Mouse (Mus musculus): ENCODE measurements at regions not wholly inside any gene's neighbourhood (a gene's known extent, or its start where the extent isn't known, plus 50 kb on each side); places are given as distances from the start of the nearest gene placed in this dataset.

DNA sequence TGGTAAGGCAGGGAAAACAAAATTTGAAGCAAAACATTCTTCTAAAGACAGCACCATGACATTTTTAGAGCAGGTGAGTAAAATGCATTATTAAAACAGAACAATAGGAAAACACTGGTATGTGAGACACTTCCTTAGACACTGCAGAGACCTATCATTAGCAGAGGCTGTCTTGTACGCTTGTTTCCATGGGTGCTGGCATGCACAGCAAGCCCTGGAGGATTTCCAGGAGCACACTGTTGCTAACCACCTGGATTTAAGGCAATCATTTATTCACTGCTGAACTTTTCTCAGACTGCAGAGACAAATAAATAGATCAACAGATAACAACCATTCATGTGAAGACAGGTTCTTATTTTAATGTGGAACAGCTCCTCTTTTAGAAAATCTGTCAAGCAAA, 127.7 kb downstream of the Pros1 start:
- intact Hi-C loops (cut with DNase I; ENCODE audit: low total_unique reads): no loop called here
- DNase-seq: no peak

DNA sequence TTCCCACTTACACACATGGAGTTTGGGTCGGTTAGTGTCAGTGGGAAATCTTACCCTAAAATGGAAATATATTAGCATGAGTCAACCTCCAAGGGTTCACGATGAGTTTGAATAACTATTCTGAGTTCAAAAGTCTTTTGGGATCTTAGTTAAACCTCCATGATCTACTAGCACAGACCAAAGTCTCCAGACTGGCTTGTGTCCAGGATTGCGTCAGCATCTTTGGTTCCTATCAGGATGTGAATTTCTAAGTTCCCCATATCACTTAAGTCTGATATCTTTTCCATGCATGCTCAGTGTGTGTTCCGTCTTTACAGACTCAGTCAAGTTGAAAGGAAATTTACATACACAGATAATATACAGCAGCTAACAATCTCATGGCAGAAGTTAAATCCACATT, 128.5 kb downstream of the Pros1 start:
- no peak for DNase-seq
- intact Hi-C loops (cut with DNase I; ENCODE audit: low total_unique reads): no loop called here

DNA sequence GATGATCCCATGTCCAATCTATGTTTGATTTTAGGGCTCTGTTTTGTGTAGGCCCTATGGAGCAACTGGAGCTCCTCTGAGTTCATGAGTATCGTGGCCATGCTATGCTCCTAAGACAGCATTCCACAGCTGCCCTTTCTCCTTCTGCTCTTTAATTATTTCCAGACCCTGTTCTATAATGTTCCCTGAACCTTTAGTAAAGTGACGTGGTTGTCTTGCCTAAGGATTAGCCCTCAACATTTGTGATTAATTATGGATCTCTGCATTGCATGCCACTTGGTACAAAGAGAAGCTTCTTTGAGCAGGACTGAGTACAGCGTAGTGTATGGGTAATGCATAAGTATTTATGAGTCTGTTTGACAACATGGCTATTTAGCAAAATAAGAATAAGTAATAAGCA, 141.4 kb downstream of the Pros1 start:
- intact Hi-C loops (cut with DNase I; ENCODE audit: low total_unique reads): no loop called here
- no peak for DNase-seq

DNA sequence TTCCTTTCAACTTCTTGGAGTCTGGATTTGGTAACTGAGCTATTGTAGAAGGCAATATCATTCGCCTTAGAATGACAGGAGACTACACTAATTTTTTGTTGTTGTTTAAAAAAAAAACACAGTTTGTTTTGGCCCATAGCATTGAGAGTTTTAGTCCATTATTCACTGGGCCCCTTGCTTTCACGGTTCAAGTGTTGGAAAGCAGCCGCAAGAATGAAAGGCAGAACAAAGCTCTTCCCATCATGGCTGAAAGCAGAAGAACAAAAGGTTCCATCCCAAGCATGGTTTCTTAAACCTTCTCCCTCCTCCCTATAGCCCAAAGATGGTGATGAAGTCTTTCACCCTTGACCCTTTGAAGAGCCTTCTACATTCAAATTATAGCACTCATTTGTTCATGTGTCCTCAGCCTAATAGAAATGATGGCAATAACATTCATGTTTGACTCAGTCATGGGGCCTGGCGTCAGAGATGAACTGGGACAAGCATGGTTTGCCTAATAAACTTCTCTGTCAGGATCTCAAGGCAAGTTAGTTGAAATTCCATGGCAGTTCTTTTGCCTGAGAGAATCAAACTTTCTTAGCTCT, 157.1 kb downstream of the Pros1 start:
- DNase-seq: no peak
- intact Hi-C loops (cut with DNase I; ENCODE audit: low total_unique reads): no loop called here

DNA sequence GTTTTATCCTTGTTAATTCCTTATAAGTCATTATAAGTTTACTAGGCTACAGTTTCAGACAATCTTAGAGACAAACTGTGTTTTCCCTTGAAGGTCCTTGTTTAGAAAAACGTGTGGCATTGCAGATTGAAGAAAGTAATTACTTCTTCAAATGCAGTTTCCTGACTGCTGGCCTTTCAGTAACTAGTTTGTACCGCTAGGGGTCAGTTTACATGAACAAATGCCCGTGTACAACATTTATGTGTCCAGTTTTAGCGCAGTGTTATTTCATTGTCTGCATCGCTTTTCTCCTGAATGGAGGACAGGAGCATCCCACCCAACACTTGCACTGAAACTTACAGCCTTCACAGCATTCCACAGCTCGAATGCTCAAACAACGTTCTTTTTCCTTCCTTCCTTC, 160.3 kb downstream of the Pros1 start:
- intact Hi-C loops (cut with DNase I; ENCODE audit: low total_unique reads): no loop called here

DNA sequence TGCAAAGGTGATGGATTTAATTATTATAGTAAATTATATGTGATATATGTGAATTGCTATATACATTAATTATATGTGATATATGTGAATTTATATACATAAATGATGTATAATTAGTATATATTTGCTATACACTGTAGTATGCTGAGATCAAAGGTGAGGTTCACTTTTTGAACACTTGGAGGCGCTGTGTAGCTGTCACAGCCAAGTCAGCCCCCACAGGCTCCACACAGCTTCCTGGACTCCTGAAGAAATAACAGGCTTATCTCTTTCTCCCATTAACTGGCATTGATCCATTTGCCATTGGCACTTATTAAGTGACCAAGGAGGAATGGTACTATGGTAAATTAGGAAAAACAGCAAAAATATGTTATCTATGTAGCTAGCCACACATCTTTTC, 162.0 kb downstream of the Pros1 start:
- DNase-seq: no peak
- intact Hi-C loops (cut with DNase I; ENCODE audit: low total_unique reads): no loop called here

More for the DNA sequence above, 160.3 kb downstream of the Pros1 start:
- no peak for DNase-seq

DNA sequence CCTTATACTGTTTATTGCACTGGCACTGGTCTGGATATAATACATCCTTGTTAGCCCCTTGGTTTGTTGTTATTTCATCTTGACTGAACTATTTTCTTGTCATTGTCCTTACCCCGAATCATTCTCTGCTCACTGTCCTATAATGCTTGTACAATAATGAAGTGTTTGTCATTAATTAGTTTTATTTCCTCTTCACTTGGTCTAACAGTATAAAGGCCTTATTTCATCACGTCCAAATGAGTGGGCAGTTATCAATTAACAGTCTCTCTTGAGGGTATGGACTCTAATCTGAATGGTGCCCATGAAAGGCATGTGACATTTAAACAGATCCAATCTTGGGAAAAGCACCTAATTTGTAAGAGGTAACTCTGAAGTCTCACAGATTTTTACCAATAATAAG, 162.6 kb downstream of the Pros1 start:
- no peak for DNase-seq
- intact Hi-C loops (cut with DNase I; ENCODE audit: low total_unique reads): no loop called here

DNA sequence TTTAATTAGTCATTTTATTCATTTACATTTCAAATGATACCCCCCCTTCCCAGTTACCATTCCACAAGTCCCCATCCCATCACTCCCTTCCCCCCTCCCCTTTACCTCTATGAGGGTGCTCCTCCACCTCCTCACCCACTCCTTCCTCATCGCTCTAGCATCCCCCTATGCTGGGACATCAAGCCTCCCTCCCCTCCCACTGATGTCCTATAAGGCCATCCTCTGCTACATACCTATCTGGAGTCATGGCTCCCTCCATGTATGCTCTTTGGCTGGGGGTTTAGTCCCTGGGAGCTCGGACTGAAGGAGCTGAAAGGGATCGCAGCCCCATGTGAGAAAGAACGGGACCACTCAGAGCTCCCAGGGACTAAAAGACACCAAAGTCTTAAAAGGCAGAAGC, 176.3 kb downstream of the Pros1 start:
- intact Hi-C loops (cut with DNase I; ENCODE audit: low total_unique reads): no loop called here
- DNase-seq: no peak

DNA sequence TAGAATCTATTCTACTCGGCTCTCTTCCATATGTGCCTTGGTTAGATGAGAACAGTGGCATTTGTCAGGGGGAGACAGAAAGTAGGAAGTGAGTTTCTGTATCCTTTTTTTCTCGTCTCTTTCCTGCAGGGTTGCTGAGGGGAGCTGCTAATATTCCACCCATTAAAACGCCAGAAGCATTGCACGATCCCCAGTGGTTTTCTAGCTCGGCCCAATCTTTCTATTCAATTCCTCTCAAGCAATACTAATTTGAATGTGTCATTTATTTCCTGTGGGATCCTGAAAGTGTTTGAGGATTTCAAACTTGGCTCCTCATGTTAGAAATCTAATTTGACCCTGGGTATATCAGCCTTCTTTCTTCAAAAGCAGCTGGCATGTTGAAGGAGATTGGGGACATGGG, 176.9 kb downstream of the Pros1 start:
- intact Hi-C loops (cut with DNase I; ENCODE audit: low total_unique reads): no loop called here
- DNase-seq: no peak

DNA sequence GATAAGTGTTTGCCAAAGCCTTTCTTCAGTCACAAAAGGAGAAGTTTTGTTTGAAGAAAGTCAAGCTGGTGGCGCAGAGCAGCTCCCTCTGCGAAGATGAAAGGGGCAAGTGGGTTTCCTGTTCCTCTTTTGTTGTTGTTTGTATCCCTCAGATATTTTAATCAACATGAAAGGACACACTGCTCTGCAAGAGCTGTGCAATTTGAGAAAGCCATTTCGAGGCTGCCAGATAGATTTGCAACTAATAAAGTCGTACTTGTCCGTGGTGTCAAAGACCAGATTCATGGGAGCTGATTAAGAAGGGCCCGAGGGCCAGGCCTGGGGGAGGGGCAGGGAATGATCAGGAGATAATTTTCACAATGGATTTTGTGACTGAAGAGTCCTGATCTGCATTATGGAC, 177.7 kb downstream of the Pros1 start:
- intact Hi-C loops (cut with DNase I; ENCODE audit: low total_unique reads): no loop called here
- DNase-seq: no peak

DNA sequence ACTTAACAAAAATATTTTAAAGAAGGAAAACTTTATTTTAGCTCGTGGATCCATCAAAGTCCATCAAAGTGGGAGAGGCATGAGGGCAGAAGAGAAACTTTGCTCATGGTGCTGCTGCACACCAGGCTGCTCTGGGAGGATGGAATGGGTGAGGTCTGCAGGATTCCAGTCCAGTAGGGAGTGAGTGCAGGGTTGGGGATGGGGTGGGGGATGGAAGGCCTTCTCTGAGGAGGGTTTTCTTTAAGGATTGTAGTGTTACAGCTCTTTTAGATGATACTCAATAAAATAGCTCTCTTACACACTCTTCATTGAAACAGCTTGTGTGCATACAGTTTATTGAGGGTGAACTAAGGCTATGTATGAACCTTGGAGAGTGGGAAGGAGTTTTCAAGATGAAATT, 195.0 kb downstream of the Pros1 start:
- intact Hi-C loops (cut with DNase I; ENCODE audit: low total_unique reads): no loop called here
- DNase-seq: no peak

DNA sequence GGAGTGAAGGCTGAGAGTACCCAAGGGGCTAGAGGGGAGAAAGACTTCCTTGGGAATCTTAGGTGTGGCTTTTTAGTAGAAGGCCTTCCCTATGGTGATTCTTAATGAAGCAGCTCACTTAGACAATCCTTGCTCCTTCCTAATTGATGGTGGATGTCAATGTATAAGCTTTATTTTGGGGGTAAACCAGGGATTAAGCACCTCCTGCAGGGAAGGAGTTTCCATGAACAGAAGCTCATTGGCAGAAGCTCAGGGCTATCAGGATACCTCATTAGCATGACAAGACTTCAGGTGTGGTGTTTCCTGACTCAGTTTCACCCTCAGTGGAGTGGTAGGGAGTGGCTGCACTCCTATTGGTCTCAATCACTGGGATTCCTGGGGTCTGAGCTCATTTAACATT, 208.8 kb downstream of the Pros1 start:
- intact Hi-C loops (cut with DNase I; ENCODE audit: low total_unique reads): no loop called here
- DNase-seq: no peak

DNA sequence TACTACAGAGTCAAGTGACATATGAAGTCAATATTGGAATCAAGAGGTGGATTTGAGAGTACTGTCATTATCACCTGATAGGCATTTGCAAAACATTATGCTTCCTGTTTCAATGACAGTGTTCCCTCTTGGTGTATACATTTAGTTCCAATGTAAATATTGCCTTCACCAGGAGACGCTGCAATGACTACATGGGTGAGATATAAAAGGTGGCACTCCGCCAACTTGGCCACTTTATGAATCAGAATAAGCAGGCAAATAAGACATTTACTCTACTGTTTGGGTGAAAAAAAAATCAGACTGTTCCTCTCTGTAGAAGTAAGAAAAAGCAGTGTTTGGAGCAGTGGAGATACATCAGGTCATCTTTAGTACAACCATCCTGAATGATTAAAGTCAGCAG, 215.9 kb downstream of the Pros1 start:
- DNase-seq: no peak
- intact Hi-C loops (cut with DNase I; ENCODE audit: low total_unique reads): no loop called here

DNA sequence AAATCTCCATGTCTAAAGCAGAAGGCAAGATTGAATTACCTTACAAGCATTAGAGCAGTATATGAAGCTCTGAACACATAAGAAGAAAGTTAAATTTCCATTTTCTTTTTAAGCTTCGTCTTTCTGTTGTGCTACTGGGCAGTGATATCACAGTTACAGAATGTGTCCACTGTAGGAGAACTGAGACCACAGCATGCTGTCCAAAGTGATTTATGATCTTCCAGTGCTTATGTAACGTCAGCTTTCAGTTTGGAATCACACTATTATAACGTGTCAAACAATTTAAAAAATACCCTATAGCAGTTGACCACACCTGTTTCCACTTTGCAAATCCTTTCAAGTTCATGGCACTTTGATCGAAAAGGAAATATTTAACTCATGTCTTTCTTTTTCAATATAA, 221.7 kb downstream of the Pros1 start:
- intact Hi-C loops (cut with DNase I; ENCODE audit: low total_unique reads): no loop called here

DNA sequence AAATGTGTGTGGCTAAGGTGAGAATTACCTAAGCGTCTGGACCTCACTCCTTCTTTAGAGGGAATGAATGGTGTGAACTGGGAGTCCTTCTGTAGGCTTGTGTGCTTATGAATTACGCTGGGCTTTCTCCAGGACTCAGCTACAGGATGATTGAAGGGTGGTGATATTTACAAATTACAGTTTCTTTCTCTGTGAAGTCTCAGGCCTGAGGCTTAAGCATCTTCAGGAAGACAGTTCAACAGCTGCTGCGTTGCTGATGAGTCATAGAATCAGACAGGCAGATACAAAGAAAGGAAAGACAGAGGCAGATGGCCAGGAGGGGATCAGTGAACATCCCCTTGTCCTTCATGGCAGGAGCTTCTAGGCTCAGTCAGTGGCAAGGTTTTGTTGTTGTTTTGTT, 227.3 kb downstream of the Pros1 start:
- no peak for DNase-seq
- intact Hi-C loops (cut with DNase I; ENCODE audit: low total_unique reads): no loop called here

More for the DNA sequence above, 221.7 kb downstream of the Pros1 start:
- no peak for DNase-seq

DNA sequence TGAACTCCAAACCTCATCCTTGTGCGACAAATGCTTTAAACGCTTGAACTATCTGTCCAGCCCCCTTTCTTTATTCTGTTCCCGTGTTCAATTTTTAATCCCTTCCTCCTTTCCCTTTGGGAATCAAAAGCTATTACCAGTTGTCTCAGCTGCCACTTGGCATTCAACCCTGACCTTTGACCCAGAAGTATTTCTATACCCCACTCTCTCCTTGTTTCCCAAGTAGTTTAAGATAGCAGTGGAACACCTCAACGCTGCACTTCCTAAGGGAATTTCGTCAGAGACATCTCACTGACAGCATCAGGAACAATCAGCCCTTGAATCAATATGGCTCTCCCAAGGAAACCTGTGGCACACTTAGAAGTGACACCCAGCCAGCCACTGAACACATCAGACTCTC, 229.1 kb downstream of the Pros1 start:
- no peak for DNase-seq

DNA sequence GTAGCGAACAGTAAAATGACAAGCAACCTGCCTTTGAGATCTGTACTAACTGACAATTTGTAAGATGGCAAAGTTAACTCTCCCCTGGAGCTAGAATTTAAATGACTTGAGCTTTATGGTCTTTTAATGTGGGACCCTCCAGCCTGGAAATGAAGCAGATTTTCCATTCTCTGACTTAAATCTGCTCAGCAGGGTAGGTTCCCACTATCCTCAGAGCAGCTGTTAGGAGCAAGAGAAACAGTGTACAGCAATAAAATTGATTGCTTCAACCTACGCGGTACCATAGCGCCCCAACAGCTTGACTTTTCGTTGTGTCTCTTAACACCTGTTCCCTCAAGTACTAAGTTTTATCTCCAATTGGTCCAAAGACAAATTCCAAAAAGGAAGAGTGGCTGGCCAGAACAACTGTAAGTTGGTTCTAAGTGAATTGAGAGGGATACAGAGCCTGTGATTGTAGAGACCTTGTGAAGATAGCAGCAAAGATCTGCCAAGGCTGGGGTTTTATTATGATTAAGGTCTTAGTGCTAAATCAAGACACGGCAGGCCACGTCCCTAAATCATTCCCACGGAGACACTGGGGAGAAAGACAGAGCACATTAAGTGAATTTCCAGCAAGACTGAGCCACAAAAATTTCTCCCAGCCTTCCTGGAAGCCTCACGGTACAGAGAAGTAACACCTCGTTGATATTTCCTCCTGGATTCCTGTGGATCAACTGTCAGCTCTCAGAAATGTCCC, 230.1 kb downstream of the Pros1 start:
- no peak for DNase-seq
- intact Hi-C loops (cut with DNase I; ENCODE audit: low total_unique reads): no loop called here

More for the DNA sequence above, 229.1 kb downstream of the Pros1 start:
- intact Hi-C loops (cut with DNase I; ENCODE audit: low total_unique reads): no loop called here

DNA sequence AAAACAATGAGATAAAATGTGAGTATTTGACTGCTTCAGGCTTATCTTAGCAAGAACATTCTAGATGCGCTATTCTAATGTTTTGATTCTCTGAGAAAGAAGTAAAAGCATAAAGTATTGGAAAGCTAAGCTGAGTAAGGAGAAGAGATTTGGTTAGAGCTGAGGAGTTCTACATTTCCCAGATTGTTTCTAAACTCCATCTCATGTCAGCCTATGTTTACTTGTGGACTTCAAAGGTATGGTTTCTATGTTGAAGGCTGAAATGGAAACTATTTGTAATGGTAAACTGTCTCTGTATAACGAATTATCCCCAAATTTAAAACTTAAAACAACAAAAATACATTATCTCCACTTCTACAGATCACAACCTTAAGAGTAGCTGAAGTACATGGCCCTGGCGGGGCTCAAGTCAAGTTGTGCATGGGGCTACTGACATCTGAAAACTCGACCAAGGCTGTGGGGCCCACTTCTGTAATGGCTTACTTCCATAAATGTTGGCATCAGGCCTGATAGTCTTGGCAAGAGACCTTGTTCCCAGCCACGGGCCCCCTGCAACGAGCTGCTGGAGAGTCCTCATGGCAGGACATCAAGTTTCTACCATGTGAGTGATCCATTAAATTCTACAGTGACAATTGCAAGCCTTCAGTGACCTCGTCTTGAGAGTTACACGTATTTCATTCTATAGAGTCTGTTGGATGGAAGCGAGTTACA, 232.1 kb downstream of the Pros1 start:
- intact Hi-C loops (cut with DNase I; ENCODE audit: low total_unique reads): no loop called here
- no peak for DNase-seq

DNA sequence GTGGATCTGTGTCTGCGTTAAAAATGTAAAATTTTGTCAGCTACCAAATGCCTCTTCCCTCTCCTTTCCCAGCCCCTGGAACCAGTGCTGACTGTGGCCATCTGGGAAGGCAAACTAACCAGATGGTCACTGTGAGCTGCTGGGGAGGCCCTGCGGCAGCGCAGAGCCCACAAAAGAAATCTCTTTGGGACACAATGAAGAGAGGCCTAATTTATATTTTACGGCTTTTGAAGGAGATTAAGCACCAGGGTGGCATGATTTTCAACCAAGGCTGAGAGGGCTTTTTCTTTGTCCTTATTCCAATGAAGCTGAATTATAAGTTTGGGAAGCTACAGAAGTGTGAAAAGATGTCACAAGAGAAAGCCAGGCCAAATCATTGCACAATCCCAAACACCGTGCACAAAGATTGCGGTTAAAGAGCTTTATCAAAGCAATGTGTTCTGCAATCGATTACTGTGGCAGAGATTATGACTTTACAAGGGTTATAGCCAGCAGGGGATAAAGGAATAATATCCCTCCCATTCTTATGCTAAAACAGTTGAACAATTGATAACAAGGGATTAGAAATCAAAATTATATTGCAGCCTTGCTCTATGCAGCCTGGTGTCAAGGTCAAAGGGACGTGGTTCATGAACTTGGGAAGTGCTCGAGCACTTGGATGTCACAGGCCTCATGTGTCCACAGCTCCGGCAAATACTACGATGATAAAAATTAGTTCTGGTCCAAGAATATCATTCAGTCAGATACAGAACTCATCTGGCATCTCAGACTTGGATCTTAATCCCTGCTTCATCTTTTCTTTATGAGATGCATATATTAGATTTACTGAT, 237.6 kb downstream of the Pros1 start:
- intact Hi-C loops (cut with DNase I; ENCODE audit: low total_unique reads): no loop called here
- no peak for DNase-seq

DNA sequence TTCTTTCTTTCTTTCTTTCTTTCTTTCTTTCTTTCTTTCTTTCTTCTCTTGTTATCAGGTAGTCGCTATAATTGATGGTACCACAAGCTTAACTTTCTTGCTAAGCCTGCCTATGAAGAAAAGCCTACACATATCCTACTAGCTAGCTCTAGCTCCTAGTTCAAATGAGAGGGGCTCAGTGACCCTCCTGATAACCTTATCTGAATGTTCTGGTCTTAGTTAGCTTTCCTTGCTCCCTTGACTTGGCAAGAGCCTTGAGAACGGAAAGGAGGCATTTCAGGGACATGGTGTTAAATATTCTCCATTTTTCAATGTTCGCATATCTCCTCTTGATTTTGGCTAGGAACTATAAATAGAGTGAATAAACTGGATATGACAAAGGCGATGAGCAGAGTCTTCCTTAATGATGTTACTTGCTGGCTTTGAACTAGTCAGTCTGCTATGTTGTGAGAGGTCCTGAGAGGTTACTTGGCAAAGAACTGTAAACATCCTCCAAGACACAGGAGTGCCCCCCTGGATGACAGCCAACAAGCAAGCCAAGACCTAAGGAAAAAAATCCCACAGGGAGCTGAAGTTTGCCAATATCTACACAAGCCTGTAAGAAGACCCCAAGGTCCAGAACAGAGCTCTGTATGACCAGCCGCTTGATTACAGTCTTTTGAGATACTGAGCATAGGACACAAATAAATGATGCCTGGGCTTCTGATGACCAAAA, 240.2 kb downstream of the Pros1 start:
- intact Hi-C loops (cut with DNase I; ENCODE audit: low total_unique reads): no loop called here
- no peak for DNase-seq
